Mouse (Mus musculus) olfactory bulb, adult 2 months (tissue): ENCODE results near the gene Ogn.

Experiments used
- CTCF ChIP-seq: fragments of 200-500 bp; IDR thresholded peaks from 2 replicates; pipeline ENCODE4 v1.5.1; 2012; ENCODE audit warnings: low read depth, mild to moderate bottlenecking, low read length, moderate library complexity; ENCODE audit not compliant: insufficient read depth
- POLR2A ChIP-seq: fragments of 200-500 bp; IDR thresholded peaks from 2 replicates; pipeline ENCODE4 v1.6.1; 2012; ENCODE audit warnings: mild to moderate bottlenecking, low read depth, low read length, moderate library complexity; ENCODE audit not compliant: insufficient read depth

GRCm38 (mm10) chr13:49584307-49585005 is 23.4 kb upstream of the Ogn start:
- TF ChIP-seq CTCF (no peak), POLR2A (no peak)
